Mouse (Mus musculus): ENCODE results near the gene Rcsd1. TPM values are rescaled to one million over a fixed set of nuclear protein-coding genes. Genes with fewer than 3 reads are reported as not detected.

Rcsd1 gene
- total RNA-seq, 4 experiments from 2014 or later, result 64.0 to 99.3 (median 73.2) TPM

DNA sequence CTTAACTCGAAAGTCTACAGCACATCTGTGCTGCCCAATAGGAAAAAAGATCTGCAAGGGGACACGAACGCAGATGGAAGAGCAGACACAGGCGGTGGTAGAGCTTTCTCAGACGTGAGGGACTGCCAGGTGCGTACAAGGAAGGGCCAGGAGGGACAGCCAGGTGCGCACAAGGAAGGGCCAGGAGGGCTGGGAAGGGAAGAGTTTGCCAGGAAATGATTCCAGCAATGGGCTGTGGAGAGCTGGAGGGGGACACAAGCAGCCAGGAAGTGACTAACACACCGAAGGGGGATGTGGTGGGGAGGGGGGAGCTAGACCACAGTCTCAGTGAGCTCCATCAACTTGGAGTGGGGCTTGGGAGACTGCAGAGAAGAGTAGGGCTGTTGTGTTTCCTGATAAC is 79.6 kb downstream of the Rcsd1 start:
- no peak for DNase-seq (ENCODE audit: low spot score)

DNA sequence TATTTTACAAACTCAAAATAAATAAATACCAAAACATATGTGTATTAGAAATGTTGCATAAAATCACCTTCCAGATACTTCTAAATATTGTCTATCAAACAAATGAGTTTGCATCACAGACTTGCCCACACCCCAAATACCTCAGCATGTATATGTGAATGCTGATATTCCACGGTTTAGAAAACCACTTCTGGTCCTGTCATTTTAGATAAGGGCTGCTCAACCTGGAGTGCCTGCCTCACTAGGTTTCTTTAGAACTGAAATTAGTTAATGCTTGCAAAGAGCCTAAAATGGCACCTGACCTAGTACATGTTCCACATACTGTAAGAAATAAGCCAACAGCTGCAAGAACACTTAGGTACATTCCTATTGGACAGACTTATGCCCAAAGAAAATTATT is 81.0 kb downstream of the Rcsd1 start:
- no peak for DNase-seq (ENCODE audit: low spot score)

- DNase-seq (ENCODE audit: low spot score), result no peak
These were observed 83.7 kb downstream of the Rcsd1 start for GRCm38 (mm10) chr1:165625896-165626295.

- DNase-seq (ENCODE audit: low spot score), result no peak
These were observed 84.5 kb downstream of the Rcsd1 start for GRCm38 (mm10) chr1:165625058-165625457.

- peak; percentile 85 for DNase-seq (ENCODE audit: low spot score)
These were observed 91.3 kb downstream of the Rcsd1 start for GRCm38 (mm10) chr1:165618201-165618624.

- peak; percentile 65 for DNase-seq (ENCODE audit: low spot score)
These were observed 92.2 kb downstream of the Rcsd1 start for GRCm38 (mm10) chr1:165617166-165617891.

- DNase-seq (ENCODE audit: low spot score), result no peak
These were observed 92.9 kb downstream of the Rcsd1 start for GRCm38 (mm10) chr1:165616652-165617051.

- DNase-seq (ENCODE audit: low spot score), result no peak
These were observed 94.8 kb downstream of the Rcsd1 start for GRCm38 (mm10) chr1:165614793-165615192.

DNA sequence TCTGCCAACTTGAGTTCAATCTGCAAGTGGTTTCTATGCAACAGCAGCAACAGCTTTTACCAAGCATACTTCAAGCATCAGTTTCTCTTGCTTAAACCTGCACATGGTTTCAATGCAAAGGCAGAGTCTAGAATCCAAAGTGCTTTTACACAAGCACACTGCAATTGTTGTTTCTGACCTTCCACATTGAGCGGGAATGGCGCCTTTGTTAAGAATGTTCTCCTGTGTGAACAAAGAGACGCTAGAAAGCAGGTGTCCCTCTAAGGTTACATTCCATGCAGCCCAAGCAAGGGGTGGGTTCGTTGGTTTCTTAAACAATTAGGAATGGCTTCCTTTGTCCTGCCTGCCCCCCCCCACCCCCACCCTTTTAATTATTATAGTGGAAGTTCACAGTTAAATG is 95.6 kb downstream of the Rcsd1 start:
- DNase-seq (ENCODE audit: low spot score), result no peak

DNA sequence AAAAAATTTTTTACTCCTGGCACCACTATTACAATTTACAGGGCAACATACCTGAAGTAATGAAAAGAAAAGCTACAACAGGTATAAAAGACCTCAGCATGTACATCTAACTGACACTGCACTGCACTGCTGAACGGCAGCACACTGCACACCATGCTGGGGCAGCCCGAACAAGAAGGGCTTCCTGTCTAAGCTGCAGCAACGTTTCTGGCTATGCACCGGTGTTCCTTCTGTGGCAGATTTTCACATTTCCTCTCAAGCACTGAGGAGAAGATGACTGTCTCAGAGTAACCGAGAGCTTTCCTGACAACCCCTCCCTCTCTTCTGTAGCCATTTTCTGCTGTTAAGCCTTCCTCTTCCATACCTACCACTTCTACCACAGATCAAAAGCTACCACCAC is 96.8 kb downstream of the Rcsd1 start:
- no peak for DNase-seq (ENCODE audit: low spot score)

DNA sequence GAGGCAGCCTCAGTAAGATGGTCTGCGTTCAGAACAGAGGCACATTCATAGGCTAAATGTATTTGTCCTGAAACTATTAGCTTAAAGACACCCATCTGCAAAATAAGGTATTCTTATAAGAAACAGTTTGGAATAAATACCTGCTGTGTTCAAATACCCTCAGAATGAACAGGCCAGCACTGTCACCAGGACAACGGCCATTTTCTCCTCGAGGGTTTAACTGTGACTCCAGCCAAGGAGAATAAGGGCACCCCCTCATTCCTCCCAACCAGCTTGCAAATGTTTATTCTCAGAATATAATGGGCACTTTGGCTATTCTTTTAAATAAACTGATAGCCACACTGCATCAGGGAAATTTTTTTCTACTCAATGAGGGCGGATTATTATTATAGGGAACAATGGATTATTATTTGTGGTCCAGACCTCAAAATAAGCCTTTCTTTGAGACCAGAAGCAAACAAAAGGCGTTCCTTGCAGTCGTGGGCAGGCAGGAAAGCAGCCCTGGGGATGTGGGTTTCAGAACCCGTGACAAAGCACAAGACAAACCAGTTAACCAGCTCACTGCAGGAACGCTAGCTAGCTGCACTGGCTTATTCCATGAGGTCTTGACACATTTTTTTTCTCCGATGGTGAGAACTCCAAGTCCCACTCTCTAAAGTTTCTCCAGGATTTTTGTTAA is 99.1 kb downstream of the Rcsd1 start:
- DNase-seq (ENCODE audit: low spot score), result no peak

DNA sequence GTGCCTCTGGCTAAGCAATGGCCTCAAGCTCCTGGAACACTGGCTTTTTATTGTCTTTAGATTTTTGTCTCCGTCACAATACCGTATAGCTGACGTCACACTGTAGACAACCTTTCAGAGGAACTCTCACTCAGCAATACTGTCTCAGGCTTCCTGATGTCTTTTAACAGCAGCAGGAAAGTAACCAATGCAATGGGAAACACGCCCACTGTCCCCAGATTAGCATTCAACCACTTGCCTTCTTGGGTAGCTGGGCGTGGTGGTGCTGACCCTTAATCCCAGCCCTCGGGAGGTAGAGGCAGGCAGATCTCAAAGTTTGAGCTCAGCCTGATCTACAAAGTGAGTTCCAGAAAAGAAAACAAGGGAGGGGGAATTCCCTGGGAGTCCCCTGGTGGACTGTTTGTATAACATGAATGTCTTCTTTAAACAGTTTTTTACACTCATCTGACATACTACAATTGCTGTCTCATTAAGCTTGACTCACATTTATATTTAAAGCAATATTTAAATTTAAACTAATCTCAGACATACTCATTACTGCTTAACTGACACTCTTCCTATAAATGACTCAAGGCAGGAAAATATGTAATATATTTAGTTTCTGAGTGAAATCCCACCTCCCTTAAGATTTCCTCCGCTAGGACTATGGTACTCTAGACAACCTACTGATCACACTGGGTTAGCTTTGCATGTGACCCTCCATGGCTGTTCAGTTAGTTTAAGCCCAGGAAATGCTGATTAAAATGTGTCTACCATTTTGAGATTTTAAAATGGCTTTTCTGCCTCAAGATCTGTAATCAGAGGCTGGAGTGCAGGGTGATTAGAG is 99.8 kb downstream of the Rcsd1 start:
- no peak for DNase-seq (ENCODE audit: low spot score)

DNA sequence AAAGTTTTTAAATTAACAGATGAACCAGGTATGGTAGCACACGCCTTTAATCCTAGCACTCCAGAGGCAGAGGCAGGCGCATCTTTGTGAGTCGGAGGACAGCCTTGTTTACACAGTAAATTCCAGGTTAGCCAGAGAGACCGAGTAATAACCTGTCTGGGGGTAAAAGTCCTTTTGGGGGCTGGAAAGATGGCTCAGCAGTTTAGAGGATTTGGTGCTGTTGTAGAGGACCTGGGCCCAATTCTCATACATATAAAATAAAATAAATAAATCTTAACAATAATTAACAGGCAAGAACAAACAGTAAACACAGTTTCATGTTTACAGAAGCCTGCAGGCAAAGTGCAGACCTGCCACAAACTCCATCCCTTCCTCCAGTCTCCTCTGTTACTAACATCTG is 100.7 kb downstream of the Rcsd1 start:
- no peak for DNase-seq (ENCODE audit: low spot score)

DNA sequence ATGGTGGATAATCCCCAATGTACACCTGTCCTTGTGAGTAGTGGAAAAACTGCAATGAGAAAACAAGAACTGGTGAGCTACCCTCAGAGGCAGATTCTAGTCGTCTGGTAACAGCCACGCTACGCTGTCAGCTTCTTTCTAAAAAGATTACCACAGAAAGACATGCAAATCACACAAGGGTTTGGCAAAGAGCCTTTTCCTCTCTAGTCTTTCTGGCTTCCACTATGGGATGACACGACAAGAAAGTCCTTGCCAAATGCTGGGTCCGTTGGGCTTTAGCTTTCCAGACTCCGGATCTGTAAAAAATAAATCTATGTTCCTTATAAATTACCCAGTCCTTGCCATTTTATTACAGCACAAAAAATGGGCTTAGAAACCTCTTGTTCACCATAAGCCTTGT is 103.8 kb downstream of the Rcsd1 start:
- DNase-seq (ENCODE audit: low spot score), result no peak

DNA sequence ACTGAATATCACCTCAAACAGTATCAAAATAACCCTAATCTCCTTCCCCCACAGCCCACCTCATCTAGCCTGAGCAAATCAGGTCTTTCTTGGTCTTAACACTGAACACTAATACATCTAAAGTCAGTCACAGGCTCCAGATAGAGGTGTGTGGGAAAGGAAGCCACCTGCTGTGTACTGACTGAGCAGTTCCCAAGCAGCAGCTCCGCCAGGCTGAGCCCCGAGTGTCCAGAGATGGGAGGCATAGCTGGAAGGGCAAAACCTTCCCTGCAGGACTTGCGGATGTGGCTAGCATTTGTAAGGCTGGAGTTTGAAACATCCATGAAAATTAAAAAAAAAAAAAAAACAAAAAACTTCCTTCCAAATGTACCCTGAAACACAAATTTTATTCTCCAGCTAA is 104.4 kb downstream of the Rcsd1 start:
- no peak for DNase-seq (ENCODE audit: low spot score)

DNA sequence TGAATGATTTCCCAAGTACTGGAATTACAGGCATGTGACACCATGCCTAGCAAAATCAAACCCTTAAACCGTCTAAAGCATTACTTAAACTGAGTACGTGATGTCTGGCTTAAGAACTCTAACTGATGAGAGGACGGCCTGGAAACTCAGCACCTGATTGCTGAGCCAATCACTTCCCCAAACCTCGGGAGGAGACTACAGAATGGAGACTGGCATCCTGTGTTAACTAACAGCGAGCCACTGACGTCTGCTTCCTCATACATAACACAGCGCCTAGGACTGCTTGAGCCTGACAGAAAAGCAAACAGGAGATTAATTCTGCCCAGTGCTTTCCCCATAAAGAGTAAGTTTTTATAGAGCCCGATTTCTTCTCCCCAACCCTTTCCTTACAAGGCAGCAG is 105.4 kb downstream of the Rcsd1 start:
- no peak for DNase-seq (ENCODE audit: low spot score)

DNA sequence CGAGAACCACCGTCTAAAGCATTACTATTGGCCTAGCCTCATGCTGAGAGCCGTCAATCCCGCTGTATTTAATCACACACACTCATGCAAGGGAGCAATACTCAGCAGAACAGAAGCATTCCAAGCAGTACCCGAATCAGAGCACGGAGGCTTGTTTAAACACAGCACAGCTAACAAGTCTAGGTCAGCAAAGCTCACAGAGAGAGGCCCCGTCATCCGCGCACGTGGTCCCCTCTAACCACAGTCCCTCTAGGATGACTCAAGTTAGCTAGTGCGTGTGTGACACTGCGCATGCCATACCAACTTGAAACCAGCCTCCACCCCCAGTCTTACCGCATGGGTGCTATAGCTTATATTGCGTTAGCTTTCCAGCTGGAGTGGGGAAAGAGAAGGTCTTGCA is 106.3 kb downstream of the Rcsd1 start:
- DNase-seq (ENCODE audit: low spot score), result no peak

- DNase-seq (ENCODE audit: low spot score), result no peak
These were observed 107.7 kb downstream of the Rcsd1 start for GRCm38 (mm10) chr1:165601775-165602280.
